Mouse (Mus musculus): Measurements from ENCODE around the gene Ctsl.

GRCm38 (mm10) chr13:64343598-64343997, 27.1 kb downstream of the Ctsl start:
- TF ChIP-seq ZNF384 (IDR thresholded peaks at IDR 0.05; ENCODE audit: low read depth, low read length), result no peak
- TF ChIP-seq HCFC1 (IDR thresholded peaks at IDR 0.05; ENCODE audit: borderline replicate concordance, insufficient read depth, low read length), result no peak

Measured in ES-E14 (cell line).